Mouse (Mus musculus): ENCODE results near the gene Exoc3l4. TPM values are rescaled to one million over a fixed set of nuclear protein-coding genes. Genes with fewer than 3 reads are reported as not detected.
A peak's percentile ranks its signal among the peaks of the same experiment; 100 is the strongest.

Exoc3l4 gene
- total and polyA plus RNA-seq, 3 experiments = 0.04 to 0.17 TPM; not detected in 1

DNA sequence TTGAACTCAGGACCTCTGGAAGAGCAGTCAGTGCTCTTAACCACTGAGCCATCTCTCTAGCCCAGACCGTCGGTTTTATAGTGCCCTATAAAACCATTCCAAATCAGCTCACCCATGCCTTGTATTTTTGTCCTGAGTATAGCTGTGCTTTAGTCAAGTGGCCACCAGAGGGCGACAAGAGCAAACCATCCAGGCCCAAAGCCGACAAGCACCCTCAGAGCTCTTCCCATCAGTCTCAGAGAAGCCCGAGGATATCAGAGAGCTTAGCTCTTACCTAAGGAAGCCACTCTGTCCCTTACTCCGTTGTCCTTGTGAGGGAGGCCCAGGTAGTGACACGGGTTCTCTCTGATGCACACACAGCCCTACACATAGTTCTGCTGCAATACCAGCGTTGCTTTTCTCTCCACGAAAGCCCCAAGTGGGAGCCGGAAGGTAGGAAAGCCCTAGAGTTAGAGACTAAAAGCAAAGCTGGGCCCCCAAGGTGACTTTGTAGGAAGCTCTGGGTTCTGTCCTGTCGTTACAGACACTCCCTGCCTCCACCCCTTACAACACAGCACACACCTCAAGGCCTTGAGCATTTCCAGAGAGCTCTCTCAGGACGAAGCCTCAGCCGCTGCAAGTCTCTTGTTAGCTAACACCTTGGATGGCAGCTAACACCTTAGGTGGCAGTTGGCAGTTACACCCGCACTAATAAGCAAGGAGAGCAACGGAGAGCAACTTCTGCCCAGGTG is 15.2 kb upstream of the Exoc3l4 start (continued):
- TF ChIP-seq SMC3 (IDR thresholded peaks at IDR 0.05; ENCODE audit: low read depth, low read length) (peak; percentile 88), ZC3H11A (IDR thresholded peaks at IDR 0.05; ENCODE audit: low read depth, low read length) (peak; percentile 77), CTCF (IDR thresholded peaks at IDR 0.05 in 2 of 3, conservative IDR thresholded peaks at IDR 0.05 in 1 of 3; ENCODE audit: control insufficient read depth in 1 of 3, insufficient read depth in 1 of 3, low read depth in 2 of 3, low read length in 3 of 3, poor library complexity in 1 of 3, severe bottlenecking in 1 of 3) (peak; percentile 80 to 95 (median 94)), POLR2A (IDR thresholded peaks at IDR 0.05; ENCODE audit: control insufficient read depth in 1 of 2, insufficient read depth in 1 of 2, low read depth in 1 of 2, low read length in 2 of 2, poor library complexity in 1 of 2) (no peak), USF1 (IDR thresholded peaks at IDR 0.05; ENCODE audit: low read depth, low read length) (no peak), MAFK (IDR thresholded peaks at IDR 0.05; ENCODE audit: borderline replicate concordance, low read depth, low read length) (no peak), JUND (IDR thresholded peaks at IDR 0.05; ENCODE audit: low read depth, low read length) (no peak), POLR2AphosphoS5 (IDR thresholded peaks at IDR 0.05; ENCODE audit: borderline replicate concordance, low read depth, low read length) (no peak), ZNF384 (IDR thresholded peaks at IDR 0.05; ENCODE audit: low read depth, low read length) (no peak)

DNA sequence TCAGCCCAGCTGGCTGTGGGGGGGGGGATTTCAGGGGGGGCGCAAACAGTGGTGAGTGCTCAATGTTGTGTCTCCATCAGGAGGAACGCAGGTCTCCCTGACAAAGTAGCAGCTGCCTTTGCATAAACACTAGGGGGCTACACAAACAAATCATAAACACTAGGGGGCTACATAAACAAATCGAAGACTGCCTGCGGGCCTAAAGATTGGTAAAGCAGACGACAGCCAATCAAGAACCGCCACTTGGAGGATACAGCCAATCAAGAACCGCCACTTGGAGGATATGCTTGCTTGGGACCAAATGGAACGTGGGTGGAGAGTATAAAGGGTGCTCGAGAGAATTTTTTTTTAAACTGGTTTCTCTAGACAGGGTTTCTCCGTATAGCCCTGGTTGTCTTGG is 11.9 kb upstream of the Exoc3l4 start:
- TF ChIP-seq ELF1 (IDR thresholded peaks at IDR 0.05; ENCODE audit: low read depth, low read length) = no peak
- no peak for TF ChIP-seq USF1 (IDR thresholded peaks at IDR 0.05; ENCODE audit: low read depth, low read length)
- TF ChIP-seq TBP (IDR thresholded peaks at IDR 0.05; ENCODE audit: low read depth, low read length) = no peak
- TF ChIP-seq JUND (IDR thresholded peaks at IDR 0.05; ENCODE audit: low read depth, low read length) = no peak
- TF ChIP-seq GABPA (IDR thresholded peaks at IDR 0.05; ENCODE audit: low read depth, low read length) = no peak
- TF ChIP-seq UBTF (IDR thresholded peaks at IDR 0.05; ENCODE audit: borderline replicate concordance, insufficient read depth, low read depth, low read length) = no peak
- TF ChIP-seq MAX (IDR thresholded peaks at IDR 0.05; ENCODE audit: low read length) = no peak
- TF ChIP-seq EP300 (IDR thresholded peaks at IDR 0.05; ENCODE audit: low read depth in 1 of 2, low read length in 2 of 2) = no peak
- no peak for TF ChIP-seq POLR2A (IDR thresholded peaks at IDR 0.05; ENCODE audit: control insufficient read depth in 1 of 2, insufficient read depth in 1 of 2, low read depth in 1 of 2, low read length in 2 of 2, poor library complexity in 1 of 2)
- TF ChIP-seq TAL1 (IDR thresholded peaks at IDR 0.05; ENCODE audit: low read length) = no peak
- no peak for TF ChIP-seq TCF12 (IDR thresholded peaks at IDR 0.05; ENCODE audit: low read depth, low read length)
- no peak for TF ChIP-seq POLR2AphosphoS5 (IDR thresholded peaks at IDR 0.05; ENCODE audit: borderline replicate concordance, low read depth, low read length)
- no peak for TF ChIP-seq USF2 (IDR thresholded peaks at IDR 0.05; ENCODE audit: borderline replicate concordance in 1 of 2, insufficient read depth in 1 of 2, low read depth in 1 of 2, low read length in 2 of 2)
- TF ChIP-seq RCOR1 (IDR thresholded peaks at IDR 0.05; ENCODE audit: low read depth, low read length) = no peak
- no peak for TF ChIP-seq KAT2A (conservative IDR thresholded peaks at IDR 0.05; ENCODE audit: low read depth, low read length)
- no peak for TF ChIP-seq SIN3A (IDR thresholded peaks at IDR 0.05; ENCODE audit: low read length)
- TF ChIP-seq MAFK (IDR thresholded peaks at IDR 0.05; ENCODE audit: borderline replicate concordance, low read depth, low read length) = no peak
- TF ChIP-seq ETS1 (IDR thresholded peaks at IDR 0.05; ENCODE audit: low read depth, low read length) = no peak
- TF ChIP-seq BHLHE40 (IDR thresholded peaks at IDR 0.05; ENCODE audit: borderline replicate concordance, low read depth, low read length) = no peak
- no peak for TF ChIP-seq GATA1 (IDR thresholded peaks at IDR 0.05; ENCODE audit: low read depth, low read length)
- peaks cover 0 to 4% of the 10 kb centered on the region in 2 experiments; a peak in 2 of 4 replicates for H3K27me3 ChIP-seq (ENCODE audit: control insufficient read depth in 1 of 2, insufficient read depth in 2 of 2, low read length in 2 of 2)
- no peaks in the 10 kb centered on the region for H3K36me3 ChIP-seq (ENCODE audit: control insufficient read depth in 1 of 2, insufficient read depth in 2 of 2, low read length in 2 of 2)
- H3K79me2 ChIP-seq (ENCODE audit: control insufficient read depth, insufficient read depth, low read length, poor library complexity) = no peaks in the 10 kb centered on the region
- no peak overlapping the region for H3K27ac ChIP-seq (ENCODE audit: control insufficient read depth, low read depth, low read length)
- H3K9me3 ChIP-seq (replicated peaks; ENCODE audit: insufficient read depth, low read length) = no peaks in the 10 kb centered on the region
- DNase-seq (ENCODE audit: low read depth, low spot score) = peak; percentile 11
- H3K4me1 ChIP-seq (ENCODE audit: control insufficient read depth in 1 of 2, insufficient read depth in 2 of 2, low read length in 2 of 2) = no peaks in the 10 kb centered on the region
- H3K9ac ChIP-seq (ENCODE audit: control insufficient read depth, low read depth, low read length, poor library complexity, severe bottlenecking) = no peak overlapping the region
- no peak overlapping the region for H3K4me3 ChIP-seq (ENCODE audit: control insufficient read depth in 1 of 2, insufficient read depth in 1 of 2, low read depth in 2 of 2, low read length in 2 of 2)
